Mouse (Mus musculus): Measurements from ENCODE around the gene Zdhhc18. TPM values are rescaled to one million over a fixed set of nuclear protein-coding genes. Genes with fewer than 3 reads are reported as not detected.
A peak's percentile ranks its signal among the peaks of the same experiment; 100 is the strongest.

The Zdhhc18 gene
- total and polyA plus RNA-seq, 2 experiments from 2014 or later = 1.7 to 11.4 TPM

DNA sequence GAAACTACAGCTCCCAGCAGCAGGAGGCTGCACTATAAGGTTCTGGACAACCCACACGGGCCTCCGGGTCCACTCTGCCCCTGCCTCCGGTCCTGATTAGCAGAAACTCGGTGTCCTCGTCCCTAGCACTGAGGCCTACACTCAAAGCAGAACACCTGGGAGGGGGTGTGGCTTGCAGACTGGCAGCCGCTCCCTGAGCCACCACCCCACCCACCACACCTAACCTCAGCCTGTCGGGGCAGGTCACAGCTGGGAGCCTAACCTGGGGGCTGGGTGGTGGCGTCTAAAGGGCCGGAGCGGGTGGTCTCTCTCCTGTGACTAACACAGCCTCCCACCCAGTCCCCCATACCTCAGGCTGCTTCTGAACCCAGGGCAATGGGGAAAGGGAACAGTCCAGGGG, 42.7 kb downstream of the Zdhhc18 start:
- no peaks in the 10 kb centered on the region for H3K9me3 ChIP-seq (replicated peaks; ENCODE audit: control insufficient read depth, low read length)
- H3K27me3 ChIP-seq (ENCODE audit: control insufficient read depth, insufficient read depth, low read length) = peaks cover 5% of the 10 kb centered on the region
- WGBS = 91% methylated on average over 7 of the region's 10 CpGs
- no peaks in the 10 kb centered on the region for H3K4me1 ChIP-seq (ENCODE audit: control insufficient read depth, insufficient read depth)
- H3K4me3 ChIP-seq (ENCODE audit: low read depth, low read length) = no peak overlapping the region
- no peak overlapping the region for H3K9ac ChIP-seq (replicated peaks; ENCODE audit: low read depth, low read length)
- no peak for TF ChIP-seq CTCF (IDR thresholded peaks at IDR 0.05; ENCODE audit: low read depth)
- TF ChIP-seq EP300 (IDR thresholded peaks at IDR 0.05; ENCODE audit: low read depth) = no peak
- DNase-seq (ENCODE audit: low spot score) (no peak), ATAC-seq (ENCODE audit: insufficient read depth, low read depth) (no peak)
- peaks cover 26% of the 10 kb centered on the region for H3K36me3 ChIP-seq (replicated peaks; ENCODE audit: control insufficient read depth, insufficient read depth, low read length)
- no peak overlapping the region for H3K27ac ChIP-seq (ENCODE audit: low read depth)
- H3K4me2 ChIP-seq (ENCODE audit: low read depth, low read length) = no peak overlapping the region

DNA sequence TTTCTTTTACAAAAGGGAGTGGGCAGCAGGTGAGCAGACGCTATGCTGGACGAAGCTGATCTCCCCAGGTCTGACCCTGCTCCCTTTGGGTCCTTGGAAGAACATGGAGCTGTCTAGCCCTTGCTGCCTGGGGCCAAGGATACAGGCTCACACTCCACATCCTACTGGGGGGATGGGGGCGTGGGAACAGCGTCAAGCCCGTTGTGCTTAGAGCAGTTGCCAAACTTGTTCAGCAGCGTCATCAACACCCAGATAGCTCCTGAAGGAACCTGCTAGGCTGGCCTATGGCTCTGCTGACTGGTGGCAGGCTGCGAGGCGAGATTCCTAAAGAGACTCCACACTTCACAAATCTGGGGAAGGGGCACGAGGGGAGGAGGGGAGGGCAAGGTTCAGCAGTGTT, 44.6 kb downstream of the Zdhhc18 start:
- H3K4me1 ChIP-seq (ENCODE audit: control insufficient read depth, insufficient read depth) = peaks cover 5% of the 10 kb centered on the region; the same call in 1 of the 2 replicates
- H3K36me3 ChIP-seq (replicated peaks; ENCODE audit: control insufficient read depth, insufficient read depth, low read length) = peaks cover 21% of the 10 kb centered on the region
- DNase-seq (ENCODE audit: low spot score) = no peak
- no peak overlapping the region for H3K4me3 ChIP-seq (ENCODE audit: low read depth, low read length)
- H3K4me2 ChIP-seq (ENCODE audit: low read depth, low read length) = no peak overlapping the region
- H3K27me3 ChIP-seq (ENCODE audit: control insufficient read depth, insufficient read depth, low read length) = peaks cover 12% of the 10 kb centered on the region
- WGBS = 58% methylated on average over 9 of the region's 9 CpGs
- TF ChIP-seq CTCF (IDR thresholded peaks at IDR 0.05; ENCODE audit: low read depth) (no peak), EP300 (IDR thresholded peaks at IDR 0.05; ENCODE audit: low read depth) (no peak)
- ATAC-seq (ENCODE audit: insufficient read depth, low read depth) = no peak
- no peaks in the 10 kb centered on the region for H3K9me3 ChIP-seq (replicated peaks; ENCODE audit: control insufficient read depth, low read length)
- H3K27ac ChIP-seq (ENCODE audit: low read depth) = no peak overlapping the region
- H3K9ac ChIP-seq (replicated peaks; ENCODE audit: low read depth, low read length) = no peak overlapping the region

- Histone ChIP-seq H3K4me1 (ENCODE audit: control insufficient read depth, insufficient read depth) (peaks cover 9% of the 10 kb centered on the region), H3K36me3 (replicated peaks; ENCODE audit: control insufficient read depth, insufficient read depth, low read length) (peaks cover 21% of the 10 kb centered on the region), H3K4me3 (ENCODE audit: low read depth, low read length) (no peak overlapping the region), H3K9me3 (replicated peaks; ENCODE audit: control insufficient read depth, low read length) (no peaks in the 10 kb centered on the region), H3K9ac (replicated peaks; ENCODE audit: low read depth, low read length) (no peak overlapping the region), H3K4me2 (ENCODE audit: low read depth, low read length) (no peak overlapping the region), H3K27me3 (ENCODE audit: control insufficient read depth, insufficient read depth, low read length) (peaks cover 17% of the 10 kb centered on the region), H3K27ac (ENCODE audit: low read depth) (no peak overlapping the region)
- TF ChIP-seq CTCF (IDR thresholded peaks at IDR 0.05; ENCODE audit: low read depth) (no peak), EP300 (IDR thresholded peaks at IDR 0.05; ENCODE audit: low read depth) (no peak)
- ATAC-seq (ENCODE audit: insufficient read depth, low read depth) = no peak
- WGBS = 67% methylated on average over 6 of the region's 6 CpGs
- DNase-seq (ENCODE audit: low spot score) = no peak
Observed at GRCm38 (mm10) chr4:133604856-133605255, 45.1 kb downstream of the Zdhhc18 start.

GRCm38 (mm10) chr4:133604175-133604574, 45.8 kb downstream of the Zdhhc18 start:
- Histone ChIP-seq H3K27me3 (ENCODE audit: control insufficient read depth, insufficient read depth, low read length) (peaks cover 18% of the 10 kb centered on the region), H3K27ac (ENCODE audit: low read depth) (no peak overlapping the region), H3K36me3 (replicated peaks; ENCODE audit: control insufficient read depth, insufficient read depth, low read length) (peaks cover 21% of the 10 kb centered on the region), H3K9me3 (replicated peaks; ENCODE audit: control insufficient read depth, low read length) (no peaks in the 10 kb centered on the region), H3K4me3 (ENCODE audit: low read depth, low read length) (no peak overlapping the region), H3K4me1 (ENCODE audit: control insufficient read depth, insufficient read depth) (peaks cover 9% of the 10 kb centered on the region), H3K9ac (replicated peaks; ENCODE audit: low read depth, low read length) (no peak overlapping the region), H3K4me2 (ENCODE audit: low read depth, low read length) (no peak overlapping the region)
- DNase-seq (ENCODE audit: low spot score) = no peak
- TF ChIP-seq CTCF (IDR thresholded peaks at IDR 0.05; ENCODE audit: low read depth) (no peak), EP300 (IDR thresholded peaks at IDR 0.05; ENCODE audit: low read depth) (no peak)
- 70% methylated on average over 7 of the region's 7 CpGs for WGBS
- no peak for ATAC-seq (ENCODE audit: insufficient read depth, low read depth)

DNA sequence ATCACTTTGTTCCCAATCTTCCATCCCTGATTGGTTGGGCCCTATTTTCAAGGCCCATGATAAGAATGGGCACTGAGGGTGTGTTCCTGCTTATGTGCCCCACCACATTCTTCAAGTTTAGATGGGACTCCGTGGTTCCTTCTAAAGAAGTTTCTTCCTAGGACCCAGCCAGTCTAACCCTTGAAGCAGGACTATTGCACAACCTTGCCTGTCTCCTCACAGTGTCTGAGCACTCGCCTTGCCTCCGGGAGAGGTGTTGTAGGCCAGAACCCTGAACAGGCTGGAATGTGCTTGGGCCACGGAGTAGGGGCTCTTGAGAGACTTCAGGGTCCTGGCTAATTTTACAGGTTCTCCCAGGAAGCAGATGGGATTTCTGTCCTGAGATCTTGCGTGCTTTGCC, 46.9 kb downstream of the Zdhhc18 start:
- ATAC-seq (ENCODE audit: insufficient read depth, low read depth) = no peak
- peaks cover 9% of the 10 kb centered on the region for H3K4me1 ChIP-seq (ENCODE audit: control insufficient read depth, insufficient read depth)
- H3K36me3 ChIP-seq (replicated peaks; ENCODE audit: control insufficient read depth, insufficient read depth, low read length) = peaks cover 13% of the 10 kb centered on the region
- no peak overlapping the region for H3K4me3 ChIP-seq (ENCODE audit: low read depth, low read length)
- WGBS = 76% methylated on average over 5 of the region's 5 CpGs
- TF ChIP-seq CTCF (IDR thresholded peaks at IDR 0.05; ENCODE audit: low read depth) (no peak), EP300 (IDR thresholded peaks at IDR 0.05; ENCODE audit: low read depth) (no peak)
- peaks cover 21% of the 10 kb centered on the region for H3K27me3 ChIP-seq (ENCODE audit: control insufficient read depth, insufficient read depth, low read length)
- no peaks in the 10 kb centered on the region for H3K9me3 ChIP-seq (replicated peaks; ENCODE audit: control insufficient read depth, low read length)
- H3K27ac ChIP-seq (ENCODE audit: low read depth) = no peak overlapping the region
- H3K9ac ChIP-seq (replicated peaks; ENCODE audit: low read depth, low read length) = no peak overlapping the region
- DNase-seq (ENCODE audit: low spot score) = no peak
- H3K4me2 ChIP-seq (ENCODE audit: low read depth, low read length) = no peak overlapping the region

GRCm38 (mm10) chr4:133601721-133602218, 48.2 kb downstream of the Zdhhc18 start, which contains the start of gene Sfn:
Sfn (minus strand) TSS chr4:133602168.
- Histone ChIP-seq H3K9me3 (replicated peaks; ENCODE audit: control insufficient read depth, low read length) (no peaks in the 10 kb centered on the region), H3K4me1 (ENCODE audit: control insufficient read depth, insufficient read depth) (peaks cover 9% of the 10 kb centered on the region), H3K4me3 (ENCODE audit: low read depth, low read length) (peak within 1 kb of the TSS; percentile 23), H3K27ac (ENCODE audit: low read depth) (no peak within 1 kb of the TSS), H3K9ac (replicated peaks; ENCODE audit: low read depth, low read length) (no peak within 1 kb of the TSS), H3K27me3 (ENCODE audit: control insufficient read depth, insufficient read depth, low read length) (peaks cover 21% of the 10 kb centered on the region), H3K36me3 (replicated peaks; ENCODE audit: control insufficient read depth, insufficient read depth, low read length) (peaks cover 10% of the 10 kb centered on the region; the same call in 1 of the 2 replicates), H3K4me2 (ENCODE audit: low read depth, low read length) (peak within 1 kb of the TSS; percentile 49)
- ATAC-seq (ENCODE audit: insufficient read depth, low read depth) (no peak), DNase-seq (ENCODE audit: low spot score) (no peak)
- TF ChIP-seq EP300 (IDR thresholded peaks at IDR 0.05; ENCODE audit: low read depth) (no peak), CTCF (IDR thresholded peaks at IDR 0.05; ENCODE audit: low read depth) (peak; percentile 22)
- WGBS = 5% methylated on average over 16 of the region's 16 CpGs
